Mouse (Mus musculus): ENCODE data around the gene Grtp1.

GRCm38 (mm10) chr8:13208627-13209355, 8.4 kb upstream of the Grtp1 start:
- peak; percentile 54; the same call in 1 of the 2 replicates for TF ChIP-seq CTCF (IDR thresholded peaks at IDR 0.05; ENCODE audit: insufficient read depth, low read length)
- TF ChIP-seq POLR2A (IDR thresholded peaks at IDR 0.05; ENCODE audit: borderline replicate concordance, extremely low read depth, low read depth, low read length) = no peak
